Mouse (Mus musculus): ENCODE measurements around the gene Il1rapl1.

- TF ChIP-seq CTCF (conservative IDR thresholded peaks at IDR 0.05 in 1 of 2, IDR thresholded peaks at IDR 0.05 in 1 of 2; ENCODE audit: low read depth in 2 of 2, low read length in 2 of 2) (no peak), ZC3H11A (IDR thresholded peaks at IDR 0.05; ENCODE audit: low read depth, low read length) (no peak), POLR2A (IDR thresholded peaks at IDR 0.05; ENCODE audit: low read depth, low read length) (no peak), MXI1 (IDR thresholded peaks at IDR 0.05; ENCODE audit: low read depth, low read length) (no peak), MAFK (IDR thresholded peaks at IDR 0.05; ENCODE audit: insufficient replicate concordance, low read length) (no peak), PAX5 (IDR thresholded peaks at IDR 0.05; ENCODE audit: low read length) (no peak), ELF1 (IDR thresholded peaks at IDR 0.05; ENCODE audit: low read depth, low read length) (no peak)
Observed at GRCm38 (mm10) chrX:88113561-88113960, 1.9 kb downstream of the Il1rapl1 start.

Measured in CH12.LX (cell line).